Mouse (Mus musculus) layer of hippocampus, postnatal 10 days (tissue): Measurements from ENCODE around the gene Nploc4. TPM values are rescaled to one million over a fixed set of nuclear protein-coding genes. Genes with fewer than 3 reads are reported as not detected.

ENCODE experiments used
- DNase-seq, 2 experiments: peaks; one replicate each; pipeline ENCODE4 v3.0.0; 2021; ENCODE audit warnings: low spot score in 2 of 2
- microRNA-seq, 2 experiments: library from miRNA; unstranded; fragments of <30 nt; microRNA quantifications; one replicate each; pipeline ENCODE4 v1.2.0; 2021
- total RNA-seq, 2 experiments: library from RNA; stranded (reverse); gene quantifications; 2 replicates each; pipeline ENCODE4 v1.2.3; 2021

The Nploc4 gene
- total RNA-seq, 2 experiments from 2014 or later = 71.2 to 71.4 TPM

GRCm38 (mm10) chr11:120342656-120343160 is 94.8 kb downstream of the Nploc4 start:
- DNase-seq = no peak

- no peak for DNase-seq
Observed at GRCm38 (mm10) chr11:120341661-120342060, 95.8 kb downstream of the Nploc4 start.

GRCm38 (mm10) chr11:120339978-120340513 is 97.5 kb downstream of the Nploc4 start:
- no peak for DNase-seq

- no peak for DNase-seq
Observed at GRCm38 (mm10) chr11:120338786-120339185, 98.7 kb downstream of the Nploc4 start.

GRCm38 (mm10) chr11:120337447-120337846 is 100.1 kb downstream of the Nploc4 start:
- DNase-seq = no peak

- no peak for DNase-seq
Observed at GRCm38 (mm10) chr11:120335431-120336021, 102.0 kb downstream of the Nploc4 start.

Small RNA genes lying within 50 kb of the gene (microRNA-seq; reads per million reads assigned to microRNA genes)
- gene Gm23419 (0 reads per million in 2 experiments), gene Mir6935 (1.8 reads per million in 2 experiments)

Other genes with a start within 250 kb of the Nploc4 start
- gene Bahcc1, start 204.8 kb downstream of the Nploc4 start, total RNA-seq = 10 to 100 TPM; 21.9 to 26.0 TPM
- gene Actg1, start 89.2 kb downstream of the Nploc4 start, total RNA-seq = 1,000 to 10,000 TPM; 2,523 to 2,576 TPM
- gene Fscn2, start 76.2 kb downstream of the Nploc4 start, total RNA-seq = not detected
- 10 to 100 TPM; 58.8 to 62.0 TPM for gene Faap100, start 58.9 kb downstream of the Nploc4 start, total RNA-seq
- gene Tspan10, start 4.9 kb upstream of the Nploc4 start, total RNA-seq = 10 to 100 TPM in 1 of 2 experiments, not detected in 1; 12.5 TPM
- gene Pde6g, start 15.8 kb upstream of the Nploc4 start, total RNA-seq = under 1 TPM; 0.20 to 0.41 TPM
- gene Oxld1, start 20.4 kb upstream of the Nploc4 start, total RNA-seq = 10 to 100 TPM; 10.4 to 10.5 TPM
- 10 to 100 TPM; 26.5 to 27.8 TPM for gene Ccdc137, start 20.4 kb upstream of the Nploc4 start, total RNA-seq
- 10 to 100 TPM; 57.9 to 61.5 TPM for gene Arl16, start 29.9 kb upstream of the Nploc4 start, total RNA-seq
- 10 to 100 TPM; 76.4 to 82.3 TPM for gene Mrpl12, start 46.9 kb upstream of the Nploc4 start, total RNA-seq
- 10 to 100 TPM; 24.5 to 25.8 TPM for gene Slc25a10, start 54.1 kb upstream of the Nploc4 start, total RNA-seq
- gene Gcgr, start 93.0 kb upstream of the Nploc4 start, total RNA-seq = under 1 TPM in 1 of 2 experiments, not detected in 1; 0.18 TPM
- 100 to 1,000 TPM in 1 of 2 experiments, 10 to 100 TPM in 1; 95.4 to 107 TPM for gene Mcrip1, start 112.0 kb upstream of the Nploc4 start, total RNA-seq
- not detected for gene Ppp1r27, start 113.4 kb upstream of the Nploc4 start, total RNA-seq
- 100 to 1,000 TPM; 153 to 161 TPM for gene P4hb, start 135.5 kb upstream of the Nploc4 start, total RNA-seq
- gene Arhgdia, start 143.9 kb upstream of the Nploc4 start, total RNA-seq = 100 to 1,000 TPM; 344 to 379 TPM
- gene Alyref, start 160.7 kb upstream of the Nploc4 start, total RNA-seq = 10 to 100 TPM; 79.8 to 91.3 TPM
- 100 to 1,000 TPM in 1 of 2 experiments, 10 to 100 TPM in 1; 93.5 to 107 TPM for gene Anapc11, start 160.7 kb upstream of the Nploc4 start, total RNA-seq
- gene Npb, start 170.8 kb upstream of the Nploc4 start, total RNA-seq = 1 to 10 TPM; 2.2 to 2.4 TPM
- 100 to 1,000 TPM; 132 to 145 TPM for gene Pcyt2, start 180.2 kb upstream of the Nploc4 start, total RNA-seq
- gene Sirt7, start 187.5 kb upstream of the Nploc4 start, total RNA-seq = 10 to 100 TPM; 33.5 to 39.7 TPM
- 10 to 100 TPM; 79.3 to 86.7 TPM for gene Mafg, start 195.9 kb upstream of the Nploc4 start, total RNA-seq
- 1 to 10 TPM; 3.5 to 5.3 TPM for gene Pycr1, start 206.1 kb upstream of the Nploc4 start, total RNA-seq
- gene Myadml2, start 210.4 kb upstream of the Nploc4 start, total RNA-seq = 1 to 10 TPM; 1.1 to 2.1 TPM
- 1 to 10 TPM; 5.8 to 7.4 TPM for gene Notum, start 223.5 kb upstream of the Nploc4 start, total RNA-seq
- gene Aspscr1, start 235.3 kb upstream of the Nploc4 start, total RNA-seq = 10 to 100 TPM; 55.5 to 62.5 TPM